Mouse (Mus musculus) heart, adult 18-20 months (tissue): ENCODE results near the gene Pex10. TPM values are rescaled to one million over a fixed set of nuclear protein-coding genes. Genes with fewer than 3 reads are reported as not detected.

Experiments used
- DNase-seq, 2 experiments: peaks; one replicate each; pipeline ENCODE4 v3.0.0; 2021 to 2022; ENCODE audit warnings: mixed read lengths in 1 of 2
- total RNA-seq, 2 experiments: library from RNA; stranded (reverse); gene quantifications; 2 replicates each; pipeline ENCODE4 v1.2.3; 2021

Pex10 gene
- total RNA-seq, 2 experiments from 2014 or later: 20.7 to 22.0 TPM

- DNase-seq: no peak
Observed at GRCm38 (mm10) chr4:155093431-155094149, 26.8 kb downstream of the Pex10 start.

GRCm38 (mm10) chr4:155094565-155094964 lies 27.7 kb downstream of the Pex10 start:
- peak in 1 of 2 experiments; percentile 64 for DNase-seq

GRCm38 (mm10) chr4:155095238-155095900 lies 28.6 kb downstream of the Pex10 start:
- DNase-seq: peak; percentile 89 to 90

GRCm38 (mm10) chr4:155095967-155096366 lies 29.2 kb downstream of the Pex10 start:
- no peak for DNase-seq

GRCm38 (mm10) chr4:155097452-155097851 lies 30.6 kb downstream of the Pex10 start:
- no peak for DNase-seq

- no peak for DNase-seq
Observed at GRCm38 (mm10) chr4:155098572-155098971, 31.8 kb downstream of the Pex10 start.

GRCm38 (mm10) chr4:155107886-155108285 lies 41.1 kb downstream of the Pex10 start:
- no peak for DNase-seq

- no peak for DNase-seq
Observed at GRCm38 (mm10) chr4:155109471-155109870, 42.7 kb downstream of the Pex10 start.

GRCm38 (mm10) chr4:155113766-155114410 lies 47.1 kb downstream of the Pex10 start:
- DNase-seq: peak in 1 of 2 experiments; percentile 28

- DNase-seq: no peak
Observed at GRCm38 (mm10) chr4:155116607-155117006, 49.8 kb downstream of the Pex10 start.

GRCm38 (mm10) chr4:155117396-155117978 lies 50.7 kb downstream of the Pex10 start:
- no peak for DNase-seq

GRCm38 (mm10) chr4:155118278-155118677 lies 51.5 kb downstream of the Pex10 start:
- no peak for DNase-seq

- no peak for DNase-seq
Observed at GRCm38 (mm10) chr4:155120038-155120437, 53.2 kb downstream of the Pex10 start.

GRCm38 (mm10) chr4:155120583-155120982 lies 53.8 kb downstream of the Pex10 start:
- DNase-seq: no peak

GRCm38 (mm10) chr4:155121222-155121621 lies 54.4 kb downstream of the Pex10 start:
- peak in 1 of 2 experiments; percentile 59 for DNase-seq

Other genes with a start within 250 kb of the Pex10 start
- gene Ttc34, start 229.6 kb upstream of the Pex10 start, total RNA-seq: under 1 TPM; 0.15 to 0.18 TPM
- under 1 TPM; 0.10 to 0.13 TPM for gene Mmel1, start 197.4 kb upstream of the Pex10 start, total RNA-seq
- gene Fam213b, start 167.9 kb upstream of the Pex10 start, total RNA-seq: 10 to 100 TPM; 82.5 to 98.2 TPM
- 1 to 10 TPM; 5.3 to 7.1 TPM for gene Tnfrsf14, start 138.5 kb upstream of the Pex10 start, total RNA-seq
- gene Hes5, start 106.1 kb upstream of the Pex10 start, total RNA-seq: under 1 TPM; 0.31 to 0.67 TPM
- gene Pank4, start 102.9 kb upstream of the Pex10 start, total RNA-seq: 10 to 100 TPM; 38.7 to 41.4 TPM
- under 1 TPM in 1 of 2 experiments, not detected in 1; 0.28 TPM for gene Plch2, start 10.2 kb upstream of the Pex10 start, total RNA-seq
- gene Rer1, start 19.4 kb downstream of the Pex10 start, total RNA-seq: 10 to 100 TPM; 72.0 to 75.8 TPM
- gene Morn1, start 19.6 kb downstream of the Pex10 start, total RNA-seq: 1 to 10 TPM; 1.0 to 2.3 TPM
- gene Ski, start 155.6 kb downstream of the Pex10 start, total RNA-seq: 10 to 100 TPM; 48.6 to 50.2 TPM
- gene Faap20, start 182.8 kb downstream of the Pex10 start, total RNA-seq: 10 to 100 TPM; 19.2 to 20.3 TPM